Mouse (Mus musculus): ENCODE measurements around the gene Pten.

The Pten gene

DNA sequence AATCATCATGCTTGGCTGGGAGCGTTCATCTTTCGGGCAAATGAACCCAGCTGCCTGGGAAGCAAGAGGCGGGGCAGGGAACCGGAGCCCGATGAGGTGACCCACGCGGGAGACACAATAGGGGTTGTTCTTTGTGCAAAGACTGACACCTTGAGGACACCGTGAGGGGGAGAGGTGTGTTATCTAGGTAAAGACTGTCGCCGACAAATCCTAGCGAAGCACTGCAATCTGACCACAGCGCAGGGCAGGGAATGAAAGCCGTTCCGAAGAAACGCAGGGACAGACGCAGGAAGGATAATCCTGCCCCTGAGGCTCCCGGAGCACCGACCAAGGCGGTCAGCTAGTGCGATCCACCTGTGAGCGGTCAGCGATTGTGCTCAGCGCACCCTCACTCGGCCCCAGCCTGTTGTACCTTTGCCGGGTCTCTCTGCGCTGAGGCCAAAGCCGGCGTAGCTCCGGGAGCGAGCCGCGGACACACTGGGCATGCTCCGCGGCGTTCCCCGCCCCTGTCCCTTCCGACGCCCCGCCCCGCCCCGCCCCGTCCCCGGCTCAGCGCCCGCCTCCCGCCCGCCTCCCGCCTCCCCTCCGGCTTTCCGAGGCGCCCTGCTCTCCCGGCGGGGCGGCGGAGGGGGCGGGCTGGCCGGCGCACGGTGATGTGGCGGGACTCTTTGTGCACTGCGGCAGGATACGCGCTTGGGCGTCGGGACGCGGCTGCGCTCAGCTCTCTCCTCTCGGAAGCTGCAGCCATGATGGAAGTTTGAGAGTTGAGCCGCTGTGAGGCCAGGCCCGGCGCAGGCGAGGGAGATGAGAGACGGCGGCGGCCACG lies at the start of gene Pten:
TSS of gene Pten (plus strand) at position 598 of the 826 bp plus-strand sequence.
- peak; percentile 89 for DNase-seq (ENCODE audit: low spot score)

DNA sequence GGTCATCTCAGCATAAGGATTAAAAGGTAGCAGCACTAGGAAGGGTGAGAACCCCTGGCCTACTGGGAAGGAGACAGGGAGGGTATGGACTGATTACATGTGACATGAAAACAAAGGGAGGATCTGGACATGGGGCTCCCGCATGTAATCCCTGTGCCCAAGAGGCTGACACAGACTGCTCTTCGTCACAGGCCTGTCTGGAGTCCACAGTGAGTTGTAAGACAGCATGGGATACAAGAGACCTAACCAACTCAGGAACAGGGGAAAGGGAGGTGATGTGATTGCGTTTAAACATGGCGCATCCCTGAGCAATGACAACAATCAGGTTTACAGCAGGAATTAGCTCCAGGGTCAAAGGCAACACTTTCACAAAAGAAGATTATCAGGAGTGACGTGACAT lies 48.3 kb upstream of the Pten start:
- no peak for DNase-seq (ENCODE audit: low spot score)

DNA sequence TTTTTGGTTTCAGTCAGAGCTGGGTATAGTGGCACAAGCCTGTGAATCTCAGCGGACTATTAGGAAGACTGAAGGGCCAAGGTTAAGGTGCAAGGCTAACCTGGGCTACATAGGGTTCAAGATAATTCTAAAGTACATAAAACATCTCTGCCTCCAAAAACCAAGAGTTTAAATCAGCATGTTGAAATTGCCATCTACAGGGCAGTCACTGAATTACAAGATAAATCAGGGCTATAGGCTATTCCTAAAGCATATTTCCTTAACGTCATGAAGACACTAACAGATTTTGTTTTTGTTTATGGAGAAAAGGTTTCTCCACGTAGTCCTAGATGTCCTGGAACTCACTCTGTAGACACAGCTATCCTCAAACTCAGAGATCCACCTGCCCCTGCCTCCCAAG lies 47.0 kb upstream of the Pten start:
- DNase-seq (ENCODE audit: low spot score) = no peak

DNA sequence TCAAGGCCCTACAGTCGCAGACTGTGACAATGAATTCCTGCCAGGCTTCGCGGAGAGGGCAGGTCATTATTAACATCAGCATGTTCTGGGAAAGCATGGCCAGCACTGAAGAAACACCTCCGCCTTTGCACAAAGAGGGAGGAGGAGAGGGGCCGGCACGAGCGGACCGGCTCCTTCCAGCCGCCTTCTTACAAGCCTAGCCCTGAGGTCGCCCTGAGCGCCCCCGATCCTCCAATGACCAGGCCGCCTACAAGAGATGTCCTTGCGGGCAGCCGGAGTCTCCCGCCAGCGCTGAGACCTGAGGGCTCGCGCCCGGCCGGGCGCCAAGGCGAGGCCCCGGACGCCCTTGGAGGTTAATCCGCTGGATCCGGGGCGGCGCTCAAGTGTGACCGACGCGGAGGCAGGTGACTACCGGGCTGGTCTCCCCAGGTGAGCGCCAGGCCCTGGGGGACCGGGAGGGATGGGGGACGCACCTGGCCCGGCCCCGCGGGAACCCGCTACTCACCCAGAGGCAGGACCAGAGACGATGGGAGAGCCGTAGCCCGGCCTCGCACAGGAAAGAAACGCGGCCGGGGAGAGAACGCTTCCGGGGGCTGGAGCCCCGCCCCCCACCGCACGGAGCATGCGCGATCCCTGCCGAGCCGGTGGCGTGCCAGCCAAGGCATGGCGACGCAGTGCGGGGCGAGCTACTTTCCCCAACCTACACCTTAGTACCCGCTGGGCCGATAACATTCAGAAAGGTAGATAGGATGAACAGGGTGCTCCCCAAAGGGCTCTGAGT lies 45.3 kb upstream of the Pten start:
- peak; percentile 64 for DNase-seq (ENCODE audit: low spot score)

DNA sequence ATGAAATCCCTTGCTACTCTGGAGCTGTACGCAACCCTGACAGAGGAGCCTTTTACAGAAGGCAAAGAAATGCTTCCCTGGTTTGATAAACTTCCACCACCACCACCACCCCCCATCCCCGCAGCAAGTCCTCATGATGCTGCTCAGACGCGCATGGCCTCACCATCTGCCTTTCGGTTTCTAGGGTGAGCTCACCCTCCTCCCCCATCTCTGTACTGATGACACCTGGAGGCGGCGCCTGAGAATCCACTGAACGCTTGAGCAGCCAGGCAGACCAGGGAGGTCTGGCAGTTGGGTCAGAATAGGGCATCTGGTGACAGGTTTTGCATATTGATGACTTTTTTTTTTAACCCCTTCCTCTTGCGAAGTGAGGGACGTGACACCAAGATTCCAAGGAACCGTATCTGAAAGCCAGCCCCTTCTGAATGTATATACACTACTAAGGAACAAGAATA lies 44.7 kb upstream of the Pten start:
- DNase-seq (ENCODE audit: low spot score) = no peak

DNA sequence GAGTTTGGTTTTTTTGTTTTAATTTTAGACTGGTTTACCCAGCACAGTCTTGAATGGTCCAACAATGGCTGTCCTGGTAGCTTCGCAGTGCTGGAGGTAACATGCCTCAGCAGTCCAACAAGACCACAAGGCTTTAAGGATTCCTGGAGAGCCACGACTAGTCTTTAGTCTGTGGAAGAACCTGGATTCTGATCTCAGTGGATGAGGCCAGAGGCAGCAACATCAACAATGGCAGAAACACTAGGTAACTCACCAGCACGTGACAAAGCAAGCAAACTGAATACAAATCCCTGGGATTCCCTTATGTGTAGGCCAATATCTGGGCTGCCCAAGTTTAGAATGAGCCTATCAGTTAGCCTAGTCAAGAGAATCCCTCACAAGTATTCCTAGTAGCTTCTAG lies 43.8 kb upstream of the Pten start:
- DNase-seq (ENCODE audit: low spot score) = no peak

DNA sequence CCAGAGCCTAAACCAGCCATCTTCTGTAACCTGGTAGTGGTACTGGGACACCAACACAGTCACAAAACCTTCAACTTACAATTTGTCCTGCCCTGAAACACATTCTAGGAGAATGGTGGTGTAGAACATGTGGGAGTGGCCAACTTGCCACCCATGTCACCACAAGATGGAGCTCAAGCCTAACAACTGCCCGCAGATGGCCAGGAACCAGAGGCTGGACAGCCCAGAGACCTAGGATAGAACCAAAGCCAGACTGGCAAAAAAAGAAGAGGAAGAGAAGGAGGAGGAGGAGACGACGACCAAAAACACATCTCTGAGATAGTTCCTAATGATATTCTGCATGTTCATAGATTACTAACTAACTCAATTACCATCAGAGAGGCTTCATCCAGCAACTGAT lies 42.1 kb upstream of the Pten start:
- DNase-seq (ENCODE audit: low spot score) = peak; percentile 59

DNA sequence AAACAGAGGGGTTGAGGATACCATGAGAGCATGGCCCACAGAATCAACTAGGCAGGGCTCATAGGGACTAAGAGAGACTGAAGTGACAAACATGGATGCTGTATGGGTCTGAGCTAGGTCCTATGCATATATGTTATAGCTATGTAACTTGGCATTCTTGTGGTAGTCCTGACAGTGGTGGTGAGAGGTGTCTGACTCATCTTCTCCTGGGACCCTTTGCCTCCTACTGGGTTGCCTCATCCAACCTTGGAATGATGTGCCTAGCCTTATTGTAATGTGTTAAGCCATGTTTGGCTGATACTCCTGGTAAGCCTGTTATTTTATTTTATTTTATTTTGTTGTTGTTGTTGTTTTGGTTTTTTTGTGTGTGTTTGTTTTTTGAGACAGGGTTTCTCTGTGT lies 41.6 kb upstream of the Pten start:
- no peak for DNase-seq (ENCODE audit: low spot score)

DNA sequence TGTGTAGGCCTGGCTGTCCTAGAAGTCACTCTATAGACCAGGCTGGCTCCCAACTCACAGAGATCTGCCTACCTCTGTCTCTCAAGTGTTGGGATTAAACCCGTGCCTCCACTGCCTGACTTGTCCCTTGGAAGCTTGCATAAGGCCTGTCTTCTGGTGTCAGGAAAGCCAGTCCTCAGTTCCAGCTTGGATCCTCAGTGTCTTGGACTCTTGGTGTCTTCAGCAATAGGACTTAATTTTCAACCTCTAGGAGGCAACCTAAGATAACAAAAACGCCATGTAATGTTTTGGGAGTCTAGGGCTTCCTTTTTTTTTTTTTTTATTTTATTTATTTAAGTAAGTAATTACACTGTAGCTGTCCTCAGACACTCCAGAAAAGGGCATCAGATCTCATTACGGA lies 39.7 kb upstream of the Pten start:
- DNase-seq (ENCODE audit: low spot score) = no peak

DNA sequence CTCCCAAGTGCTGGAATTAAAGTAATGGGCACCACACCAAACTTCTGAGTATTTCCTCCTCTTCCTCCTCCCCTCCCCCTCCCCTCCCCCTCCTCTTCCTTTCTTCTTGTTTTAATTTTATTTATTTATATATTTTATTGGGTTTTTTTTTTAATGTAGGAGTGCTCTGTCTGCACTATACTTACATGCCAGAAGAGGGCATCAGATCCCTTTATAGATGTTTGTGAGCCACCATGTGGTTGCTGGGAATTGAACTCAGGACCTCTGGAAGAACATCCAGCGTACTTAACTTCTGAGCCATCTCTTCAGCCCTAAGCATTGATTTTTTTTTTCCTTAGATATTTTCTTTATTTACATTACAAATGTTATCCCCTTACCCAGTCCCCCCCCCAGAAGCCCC lies 37.0 kb upstream of the Pten start:
- no peak for DNase-seq (ENCODE audit: low spot score)

DNA sequence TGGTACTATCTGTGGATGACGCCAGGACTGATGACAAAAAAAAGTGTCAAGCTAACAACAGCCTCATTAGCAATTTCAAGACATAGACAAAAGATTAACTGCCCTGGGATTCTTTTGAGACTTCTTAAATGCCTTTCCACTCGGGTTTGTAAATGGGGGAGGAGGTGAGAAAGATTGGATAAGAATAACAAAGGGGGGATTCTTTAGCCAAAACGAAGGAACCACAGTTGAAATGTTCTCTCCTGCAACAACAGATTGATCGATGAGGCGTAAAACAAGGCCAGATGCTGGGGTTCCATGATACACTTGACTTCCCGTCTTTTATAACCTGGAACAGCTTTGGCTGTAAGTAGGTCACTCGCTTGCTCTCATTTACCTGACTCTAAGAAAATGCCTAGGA lies 33.5 kb upstream of the Pten start:
- DNase-seq (ENCODE audit: low spot score) = no peak

DNA sequence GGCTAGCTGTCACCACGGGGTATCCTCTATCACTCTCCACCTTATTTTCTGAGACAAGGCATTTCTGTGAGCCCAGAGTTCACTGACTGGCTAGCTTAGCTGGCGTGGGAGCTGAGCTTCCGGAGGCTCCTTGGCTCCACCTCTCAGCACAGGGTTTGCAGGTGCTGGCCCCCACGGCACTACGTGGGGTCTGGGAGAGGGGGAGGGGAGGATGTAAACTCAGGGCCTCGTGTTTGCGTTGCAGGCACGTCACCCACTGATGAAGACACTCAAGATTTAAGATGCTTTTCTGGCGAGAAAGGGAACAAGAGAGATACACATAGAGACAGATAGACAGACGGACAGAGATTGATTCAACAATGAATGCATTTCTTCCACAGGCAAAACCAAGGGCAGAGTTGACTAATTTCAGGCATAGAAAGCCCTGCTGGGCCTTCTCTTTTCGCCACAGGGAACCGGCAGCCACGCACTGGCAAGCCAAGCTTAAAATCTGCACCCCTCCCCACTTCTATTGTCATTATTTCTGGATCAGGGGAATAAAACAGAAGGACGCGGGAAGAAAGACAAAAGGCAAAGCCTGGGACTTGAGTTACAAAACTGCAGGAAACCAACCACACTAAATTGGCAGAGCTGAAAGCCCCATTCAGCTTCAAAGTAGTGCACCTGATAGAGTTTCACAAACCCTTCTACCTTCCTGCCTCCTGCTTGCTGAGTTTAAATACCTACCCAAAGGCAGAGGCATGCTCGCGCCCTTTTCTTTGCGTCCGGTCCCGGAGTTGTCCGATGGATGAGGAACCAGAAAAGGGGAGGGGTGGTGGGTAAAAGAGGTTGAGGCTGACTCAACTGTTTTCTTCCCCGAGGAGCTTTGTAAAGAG lies 30.6 kb upstream of the Pten start:
- no peak for DNase-seq (ENCODE audit: low spot score)

DNA sequence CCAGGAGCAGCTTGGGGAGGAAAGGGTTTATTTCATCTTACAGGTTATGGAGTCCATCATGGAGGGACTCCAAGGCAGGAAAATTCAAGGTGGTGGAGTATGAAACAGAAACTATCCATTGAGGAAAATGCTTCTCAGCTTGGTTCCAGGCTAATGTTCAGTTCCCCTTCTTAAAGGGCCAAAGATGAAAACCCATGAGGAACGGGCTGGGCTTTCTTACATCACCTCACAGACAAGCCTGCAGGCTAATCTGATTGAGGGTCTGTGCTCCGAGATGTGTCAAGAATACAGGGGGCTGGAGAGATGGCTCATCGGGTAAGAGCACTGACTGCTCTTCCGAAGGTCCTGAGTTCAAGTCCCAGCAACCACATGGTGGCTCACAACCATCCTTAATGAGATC lies 27.5 kb upstream of the Pten start:
- no peak for DNase-seq (ENCODE audit: low spot score)

DNA sequence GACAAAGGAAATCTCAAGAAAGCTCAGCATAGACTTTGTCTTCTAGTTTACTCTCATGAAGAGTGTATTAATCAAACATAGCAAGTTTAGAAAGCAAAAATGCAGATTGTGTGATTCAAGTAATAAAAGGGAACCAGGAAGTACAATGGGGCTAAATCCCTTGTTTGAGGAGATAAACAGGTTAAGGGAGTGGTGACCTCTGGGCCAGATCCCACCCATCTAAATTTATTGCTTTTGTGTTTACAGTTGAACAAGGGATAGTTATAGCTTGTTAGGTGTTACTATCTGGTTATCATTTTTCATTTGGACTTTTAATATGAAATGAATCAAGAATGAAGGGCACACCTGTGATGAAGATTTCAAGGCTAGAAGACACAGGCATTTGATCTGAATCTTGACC lies 24.4 kb upstream of the Pten start:
- DNase-seq (ENCODE audit: low spot score) = no peak

DNA sequence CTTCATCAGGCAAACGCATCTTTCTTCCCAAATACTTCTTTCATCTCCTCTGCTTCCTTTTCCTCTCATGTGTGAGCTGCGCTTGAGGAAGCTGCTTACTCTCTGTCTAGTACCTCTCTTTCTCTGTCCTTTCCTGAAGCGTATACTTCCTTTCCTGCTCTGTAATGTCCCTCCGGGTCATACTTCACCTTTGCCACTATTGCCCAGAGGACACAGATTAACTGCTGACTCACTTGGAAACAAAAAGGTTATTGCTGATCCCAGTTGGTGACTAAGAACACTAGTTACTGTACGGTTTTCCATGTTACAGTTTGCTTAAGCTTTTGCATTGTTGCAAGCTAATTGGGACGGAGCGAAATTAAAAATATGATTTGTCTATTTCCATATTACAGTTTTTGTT lies 19.5 kb upstream of the Pten start:
- no peak for DNase-seq (ENCODE audit: low spot score)

DNA sequence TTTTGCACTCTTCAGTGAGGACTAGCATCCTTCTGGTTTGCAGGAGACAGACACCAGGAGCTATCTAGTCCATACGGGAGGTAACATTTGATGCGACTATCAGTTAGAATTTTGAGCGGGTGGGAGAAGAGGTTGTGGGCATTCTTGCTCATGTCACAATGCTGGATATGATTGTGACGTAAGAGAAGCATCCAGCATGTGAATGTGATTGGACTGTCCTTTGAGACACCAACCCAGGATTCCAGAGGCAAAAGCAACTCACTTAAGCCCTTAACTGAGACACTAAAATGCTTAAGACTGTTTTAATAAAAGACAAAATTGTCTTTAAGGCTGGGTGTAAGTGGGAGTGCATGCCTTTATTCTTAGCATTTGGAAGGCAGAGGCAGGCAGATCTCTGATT lies 17.6 kb upstream of the Pten start, which contains the start of gene Atad1:
TSS of gene Atad1 (minus strand) at position 101 of the 400 bp plus-strand sequence.
- no peak for DNase-seq (ENCODE audit: low spot score)

DNA sequence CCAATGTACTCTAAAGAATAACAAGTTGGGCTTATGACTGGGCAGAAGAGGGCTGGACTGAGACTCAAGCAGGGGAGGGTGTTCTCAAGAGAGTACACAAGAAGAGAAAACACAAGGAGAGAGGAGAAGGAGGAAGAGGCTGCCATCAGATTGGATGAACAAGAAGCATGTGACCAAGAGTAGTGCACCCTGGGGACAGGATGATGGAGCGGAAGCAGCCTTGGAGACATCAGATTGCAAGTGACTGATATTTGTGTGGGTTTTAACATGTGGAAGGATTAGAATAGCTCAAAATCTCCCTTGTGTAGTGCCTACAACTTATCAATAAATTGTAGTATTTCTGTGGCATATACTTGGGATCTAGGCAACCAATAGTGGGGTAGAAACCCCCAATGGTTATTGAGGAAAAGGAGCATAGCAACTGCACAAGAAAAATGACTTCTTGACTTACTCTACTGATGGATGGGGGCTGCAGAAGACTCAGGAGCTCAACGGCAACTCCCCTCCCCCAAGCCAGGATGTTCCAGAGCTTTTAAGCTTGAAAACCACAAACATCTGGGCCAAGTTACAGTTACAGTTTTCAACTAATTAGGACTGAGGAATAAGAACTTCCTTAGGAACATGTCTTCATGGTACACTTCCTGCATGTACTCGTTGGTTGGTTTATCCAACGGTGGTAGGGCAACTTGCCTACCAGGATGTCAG lies 16.5 kb upstream of the Pten start:
- no peak for DNase-seq (ENCODE audit: low spot score)

DNA sequence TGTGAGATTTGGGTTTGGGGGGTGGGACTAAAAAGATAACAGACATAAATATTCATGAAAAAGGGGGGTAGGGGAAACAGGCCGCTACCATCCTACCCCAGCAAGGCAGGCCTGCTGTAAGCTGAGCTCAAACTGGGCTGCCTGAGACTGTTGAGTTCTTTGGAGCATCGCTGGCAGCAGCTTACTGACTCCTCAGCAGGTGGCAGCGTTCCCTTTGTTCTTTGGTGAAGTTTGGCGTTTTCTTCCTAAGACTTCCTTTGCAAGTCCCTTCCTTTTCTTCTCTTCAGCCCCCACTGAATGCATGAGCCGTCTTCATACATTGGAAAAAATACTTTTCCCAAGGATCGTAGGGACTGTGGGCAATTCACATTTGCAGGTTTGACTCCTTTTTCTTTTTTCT lies 7.9 kb upstream of the Pten start:
- DNase-seq (ENCODE audit: low spot score) = no peak

DNA sequence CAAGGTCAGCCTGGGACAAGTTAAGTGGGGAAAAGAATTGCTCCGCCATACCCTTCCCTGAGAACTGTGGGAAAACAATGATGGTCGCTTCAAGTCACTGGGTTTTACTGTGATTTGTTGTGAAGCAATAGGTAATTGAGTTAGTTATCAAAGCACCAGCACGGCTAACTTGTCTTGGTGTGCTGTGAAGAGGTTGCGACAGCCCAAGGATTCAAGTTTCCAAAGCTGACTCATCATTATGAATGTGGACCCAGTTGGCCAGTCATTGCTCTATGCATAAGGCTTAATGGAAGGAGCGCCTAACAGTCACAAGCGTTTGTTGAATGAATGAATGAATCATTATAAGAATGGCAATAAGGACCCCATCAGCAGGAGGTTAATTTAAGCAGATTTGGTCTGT lies 4.9 kb upstream of the Pten start:
- no peak for DNase-seq (ENCODE audit: low spot score)

DNA sequence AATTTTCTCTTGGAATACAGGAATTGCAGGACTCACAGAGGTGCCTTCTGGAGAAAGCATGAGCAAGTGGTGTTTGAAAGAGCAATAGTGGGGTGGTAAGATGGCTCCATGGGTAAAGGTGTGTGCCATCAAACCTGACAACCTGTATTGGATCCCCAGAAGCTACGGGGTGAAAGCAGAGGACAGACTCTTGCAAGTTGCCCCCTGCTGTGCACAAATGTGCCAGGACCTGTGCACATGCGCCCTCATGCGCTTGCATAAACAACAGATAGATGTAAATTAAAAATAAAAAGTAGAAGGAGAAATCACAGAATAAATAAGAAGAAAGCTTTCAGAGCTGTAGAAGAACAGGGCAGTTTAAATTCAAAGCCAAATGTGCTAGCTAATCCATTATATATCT lies 3.9 kb upstream of the Pten start:
- DNase-seq (ENCODE audit: low spot score) = no peak

DNA sequence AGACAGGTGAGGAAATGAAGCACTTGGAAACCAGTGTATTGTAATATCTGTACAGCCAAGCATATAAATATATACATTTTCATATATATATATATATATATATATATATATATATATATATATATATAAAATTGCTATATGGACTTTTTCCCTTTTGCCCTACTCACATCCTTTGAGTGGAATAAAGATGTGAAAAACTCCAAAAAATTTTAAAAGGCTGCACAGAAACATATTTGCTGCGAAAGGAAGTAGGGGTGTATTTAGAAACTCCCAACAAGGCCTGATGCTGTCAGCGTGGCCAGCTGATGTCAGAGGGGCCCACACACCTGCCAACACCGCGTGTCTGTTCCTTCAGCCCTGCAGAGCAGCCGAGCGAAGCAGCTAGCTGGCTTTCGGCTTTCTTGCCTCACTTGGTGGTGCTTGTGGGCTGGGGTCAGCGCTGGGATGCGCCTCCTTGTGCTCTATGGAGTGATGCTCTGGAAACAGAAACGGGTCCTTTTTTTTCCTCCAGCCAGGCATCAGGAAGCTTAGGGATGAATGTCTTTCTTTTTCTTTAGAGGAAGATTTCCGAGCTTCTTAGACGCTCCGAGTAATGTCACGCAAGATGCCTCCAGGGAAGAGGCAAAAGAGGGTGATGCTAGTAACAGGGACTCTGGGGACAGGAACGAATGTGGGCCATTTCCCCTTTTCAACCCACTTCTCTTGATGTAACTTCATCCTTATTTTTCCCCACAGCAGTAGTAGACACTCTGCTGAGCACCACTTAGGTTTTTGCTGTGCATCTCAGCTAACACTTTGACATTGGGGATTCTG lies 2.9 kb upstream of the Pten start:
- no peak for DNase-seq (ENCODE audit: low spot score)
